Mouse (Mus musculus) neural tube, embryonic 13.5 days (tissue): ENCODE results near the gene Abi3. TPM values are rescaled to one million over a fixed set of nuclear protein-coding genes. Genes with fewer than 3 reads are reported as not detected.

Source experiments
- ATAC-seq: fragments of 200-750 bp; cut with Nextera tagmentation; 2 replicates; pipeline ENCODE4 v1.8.0; 2017; ENCODE audit warnings: low read depth, mild to moderate bottlenecking, moderate TSS enrichment, moderate library complexity
- H3K27ac ChIP-seq: fragments of 300-500 bp; sonication (generic); replicated peaks from 2 replicates; pipeline ENCODE4 v1.5.1; 2015; ENCODE audit warnings: moderate library complexity, mild to moderate bottlenecking, inconsistent platforms
- H3K27me3 ChIP-seq: fragments of 300-500 bp; sonication (generic); 2 replicates; pipeline ENCODE4 v1.6.1; 2015; ENCODE audit warnings: mild to moderate bottlenecking, inconsistent platforms
- H3K36me3 ChIP-seq: fragments of 300-500 bp; sonication (generic); 2 replicates; pipeline ENCODE4 v1.6.1; 2015; ENCODE audit warnings: mild to moderate bottlenecking, inconsistent platforms
- H3K4me1 ChIP-seq: fragments of 300-500 bp; sonication (generic); replicated peaks from 2 replicates; pipeline ENCODE4 v1.6.1; 2015; ENCODE audit warnings: inconsistent platforms
- H3K4me2 ChIP-seq: fragments of 300-500 bp; sonication (generic); 2 replicates; pipeline ENCODE4 v1.6.1; 2015; ENCODE audit warnings: inconsistent platforms, mild to moderate bottlenecking, moderate library complexity
- H3K4me3 ChIP-seq: fragments of 300-500 bp; sonication (generic); 2 replicates; pipeline ENCODE4 v1.5.1; 2015; ENCODE audit warnings: mild to moderate bottlenecking, inconsistent platforms
- H3K9ac ChIP-seq: fragments of 300-500 bp; sonication (generic); 2 replicates; pipeline ENCODE4 v1.6.1; 2015; ENCODE audit warnings: moderate library complexity, mild to moderate bottlenecking, inconsistent platforms
- H3K9me3 ChIP-seq: fragments of 300-500 bp; sonication (generic); 2 replicates; pipeline ENCODE4 v1.6.1; 2016; ENCODE audit warnings: inconsistent platforms
- WGBS: fragments of 180-500 bp; shearing (Covaris S2); methylation state at CpG from one replicate; pipeline ENCODE4 v1.1.7; 2015; 5-methylcytosine and 5-hydroxymethylcytosine counted together
- polyA plus RNA-seq: library from polyadenylated mRNA; unstranded; fragments of >200 nt; fragmentation: Nextera tagmentation; extraction: Ambion mirVana; gene quantifications from 2 replicates; pipeline ENCODE4 v1.2.1, GENCODE M21; 2015

Gene Abi3
- polyA plus RNA-seq, 1 experiment from 2014 or later: 2.5 TPM

GRCm38 (mm10) chr11:95837059-95837458 lies 5.2 kb downstream of the Abi3 start, which contains the start of gene Gngt2:
TSS of gene Gngt2 (plus strand) at chr11:95837216.
- Histone ChIP-seq H3K27me3 (peaks cover 88% of the 10 kb centered on the region), H3K4me1 (peaks cover 32% of the 10 kb centered on the region), H3K9me3 (no peaks in the 10 kb centered on the region), H3K36me3 (no peaks in the 10 kb centered on the region), H3K4me2 (no peak within 1 kb of the TSS), H3K9ac (no peak within 1 kb of the TSS), H3K4me3 (no peak within 1 kb of the TSS), H3K27ac (no peak within 1 kb of the TSS)
- no peak for ATAC-seq
- WGBS: 77% methylated on average over 10 of the region's 10 CpGs

GRCm38 (mm10) chr11:95836433-95836832 lies 5.8 kb downstream of the Abi3 start:
- Histone ChIP-seq H3K9me3 (no peaks in the 10 kb centered on the region), H3K27ac (no peak overlapping the region), H3K27me3 (peaks cover 88% of the 10 kb centered on the region), H3K36me3 (no peaks in the 10 kb centered on the region), H3K9ac (no peak overlapping the region), H3K4me3 (no peak overlapping the region), H3K4me1 (peaks cover 31% of the 10 kb centered on the region), H3K4me2 (no peak overlapping the region)
- 58% methylated on average over 6 of the region's 6 CpGs for WGBS
- no peak for ATAC-seq

- no peak overlapping the region for H3K9ac ChIP-seq
- ATAC-seq: no peak
- 42% methylated on average over 6 of the region's 6 CpGs for WGBS
- no peaks in the 10 kb centered on the region for H3K9me3 ChIP-seq
- no peak overlapping the region for H3K4me3 ChIP-seq
- H3K4me2 ChIP-seq: no peak overlapping the region
- peaks cover 38% of the 10 kb centered on the region for H3K4me1 ChIP-seq
- no peaks in the 10 kb centered on the region for H3K36me3 ChIP-seq
- no peak overlapping the region for H3K27ac ChIP-seq
- H3K27me3 ChIP-seq: peaks cover 88% of the 10 kb centered on the region
These were observed 6.4 kb downstream of the Abi3 start for GRCm38 (mm10) chr11:95835832-95836231.

- peaks cover 89% of the 10 kb centered on the region for H3K27me3 ChIP-seq
- no peaks in the 10 kb centered on the region for H3K9me3 ChIP-seq
- H3K4me1 ChIP-seq: peaks cover 46% of the 10 kb centered on the region
- no peak overlapping the region for H3K4me3 ChIP-seq
- ATAC-seq: no peak
- no peak overlapping the region for H3K27ac ChIP-seq
- no peaks in the 10 kb centered on the region for H3K36me3 ChIP-seq
- 22% methylated on average over 15 of the region's 15 CpGs for WGBS
- no peak overlapping the region for H3K4me2 ChIP-seq
- no peak overlapping the region for H3K9ac ChIP-seq
These were observed 7.2 kb downstream of the Abi3 start for GRCm38 (mm10) chr11:95834742-95835710.

- Histone ChIP-seq H3K4me2 (no peak overlapping the region), H3K9ac (no peak overlapping the region), H3K4me3 (no peak overlapping the region), H3K27ac (no peak overlapping the region), H3K4me1 (peaks cover 50% of the 10 kb centered on the region), H3K27me3 (peaks cover 92% of the 10 kb centered on the region), H3K36me3 (no peaks in the 10 kb centered on the region), H3K9me3 (no peaks in the 10 kb centered on the region)
- WGBS: 5% methylated on average over 22 of the region's 22 CpGs
- ATAC-seq: no peak
These were observed 8.1 kb downstream of the Abi3 start for GRCm38 (mm10) chr11:95834143-95834667.

- no peaks in the 10 kb centered on the region for H3K36me3 ChIP-seq
- H3K4me1 ChIP-seq: peaks cover 50% of the 10 kb centered on the region
- no peak overlapping the region for H3K4me2 ChIP-seq
- H3K9ac ChIP-seq: no peak overlapping the region
- peaks cover 97% of the 10 kb centered on the region for H3K27me3 ChIP-seq
- H3K4me3 ChIP-seq: no peak overlapping the region
- H3K27ac ChIP-seq: no peak overlapping the region
- no peak for ATAC-seq
- 8% methylated on average over 18 of the region's 18 CpGs for WGBS
- no peaks in the 10 kb centered on the region for H3K9me3 ChIP-seq
These were observed 8.6 kb downstream of the Abi3 start for GRCm38 (mm10) chr11:95833631-95834142.

GRCm38 (mm10) chr11:95833006-95833570 lies 9.2 kb downstream of the Abi3 start:
- no peaks in the 10 kb centered on the region for H3K36me3 ChIP-seq
- H3K27me3 ChIP-seq: peaks cover 99% of the 10 kb centered on the region
- H3K4me2 ChIP-seq: no peak overlapping the region
- ATAC-seq: no peak
- H3K27ac ChIP-seq: no peak overlapping the region
- H3K9ac ChIP-seq: no peak overlapping the region
- H3K4me3 ChIP-seq: no peak overlapping the region
- no peaks in the 10 kb centered on the region for H3K9me3 ChIP-seq
- 30% methylated on average over 8 of the region's 8 CpGs for WGBS
- H3K4me1 ChIP-seq: peaks cover 50% of the 10 kb centered on the region

- peaks cover 99% of the 10 kb centered on the region for H3K27me3 ChIP-seq
- no peak overlapping the region for H3K27ac ChIP-seq
- no peak for ATAC-seq
- no peaks in the 10 kb centered on the region for H3K36me3 ChIP-seq
- no peak overlapping the region for H3K4me3 ChIP-seq
- peaks cover 49% of the 10 kb centered on the region for H3K4me1 ChIP-seq
- WGBS: 34% methylated on average over 18 of the region's 18 CpGs
- no peak overlapping the region for H3K4me2 ChIP-seq
- H3K9me3 ChIP-seq: no peaks in the 10 kb centered on the region
- H3K9ac ChIP-seq: no peak overlapping the region
These were observed 9.9 kb downstream of the Abi3 start for GRCm38 (mm10) chr11:95832129-95833005.

- Histone ChIP-seq H3K4me1 (peaks cover 42% of the 10 kb centered on the region), H3K9ac (no peak overlapping the region), H3K36me3 (no peaks in the 10 kb centered on the region), H3K4me2 (peak overlapping the region; percentile 51; the same call in 1 of the 2 replicates), H3K27me3 (peaks cover 99% of the 10 kb centered on the region), H3K27ac (no peak overlapping the region), H3K4me3 (no peak overlapping the region), H3K9me3 (no peaks in the 10 kb centered on the region)
- under 1% methylated on average over 15 of the region's 15 CpGs for whole genome bisulfite sequencing
- ATAC-seq: no peak
These were observed 10.6 kb downstream of the Abi3 start for GRCm38 (mm10) chr11:95831641-95832040.

- Histone ChIP-seq H3K9me3 (no peaks in the 10 kb centered on the region), H3K36me3 (no peaks in the 10 kb centered on the region), H3K9ac (no peak overlapping the region), H3K27ac (no peak overlapping the region), H3K4me1 (peaks cover 38% of the 10 kb centered on the region), H3K4me2 (peak overlapping the region; percentile 51), H3K27me3 (peaks cover 99% of the 10 kb centered on the region), H3K4me3 (peak overlapping the region; percentile 25)
- no peak for ATAC-seq
- 4% methylated on average over 10 of the region's 10 CpGs for WGBS
These were observed 11.0 kb downstream of the Abi3 start for GRCm38 (mm10) chr11:95831276-95831619.

- Histone ChIP-seq H3K4me2 (peak overlapping the region; percentile 51), H3K4me3 (peak overlapping the region; percentile 25), H3K36me3 (no peaks in the 10 kb centered on the region), H3K27ac (no peak overlapping the region), H3K27me3 (peaks cover 96% of the 10 kb centered on the region), H3K4me1 (peaks cover 37% of the 10 kb centered on the region), H3K9ac (peak overlapping the region; percentile 34; the same call in 1 of the 2 replicates), H3K9me3 (no peaks in the 10 kb centered on the region)
- WGBS: 2% methylated on average over 80 of the region's 80 CpGs
- no peak for ATAC-seq
These were observed 11.6 kb downstream of the Abi3 start for GRCm38 (mm10) chr11:95830411-95831275.
